In the genomic region with DNA sequence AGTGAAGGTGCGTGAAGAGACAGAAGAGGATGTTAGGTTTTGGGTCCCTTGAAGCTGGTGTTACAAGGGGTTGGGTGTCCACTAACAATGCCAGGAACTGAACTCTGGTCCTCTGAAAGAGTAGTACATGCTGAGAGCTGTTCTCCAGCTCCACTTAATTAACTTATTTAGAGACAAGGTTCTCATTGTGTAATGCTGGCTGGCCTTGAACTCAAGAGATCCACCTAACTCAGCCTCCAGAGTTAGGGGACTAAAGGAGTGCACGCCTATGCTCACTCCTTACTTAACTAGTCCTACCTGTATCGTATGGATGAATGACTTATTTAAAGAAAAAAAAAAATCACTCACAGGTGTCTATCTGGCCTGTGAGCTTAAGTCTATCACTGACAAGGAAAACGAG, we compare ENCODE assay signal across 8 mouse cellular contexts. TPM values are rescaled to one million over a fixed set of nuclear protein-coding genes. Genes with fewer than 3 reads are reported as not detected.
A peak's percentile ranks its signal among the peaks of the same experiment; 100 is the strongest.
DNase-seq lines count a peak whose midpoint lies in the region; ATAC-seq and TF ChIP-seq lines count a peak whose summit lies in the region.

No protein-coding gene starts in this region.

- no peak for TF ChIP-seq CTCF in gastrocnemius, adult 2 months (IDR thresholded peaks at IDR 0.05)
- TF ChIP-seq CTCF in testis, adult 2 months (IDR thresholded peaks at IDR 0.05; ENCODE audit: control insufficient read depth, insufficient read depth, insufficient replicate concordance, low read depth, low read length) = no peak
- no peak for TF ChIP-seq CTCF in stomach, postnatal 0 days (IDR thresholded peaks at IDR 0.05; ENCODE audit: low read depth)

- peak overlapping the region; percentile 81 for H3K4me3 ChIP-seq in gastrocnemius, adult 2 months
- H3K4me3 ChIP-seq in testis, adult 2 months (ENCODE audit: control insufficient read depth, low read depth, low read length) = peak overlapping the region; percentile 100; the same call in 1 of the 2 replicates
- H3K4me3 ChIP-seq in liver, embryonic 11.5 days (ENCODE audit: low read depth, low read length) = peak overlapping the region; percentile 83
- H3K4me3 ChIP-seq in stomach, postnatal 0 days (ENCODE audit: low read depth, low read length) = peak overlapping the region; percentile 97

- peak overlapping the region; percentile 98 for H3K27ac ChIP-seq in gastrocnemius, adult 2 months
- no peak overlapping the region for H3K27ac ChIP-seq in testis, adult 2 months (ENCODE audit: control insufficient read depth, insufficient read depth, low read depth, low read length)
- no peak overlapping the region for H3K27ac ChIP-seq in liver, embryonic 11.5 days (ENCODE audit: low read depth, low read length)
- no peak overlapping the region; the same call in 1 of the 2 replicates for H3K27ac ChIP-seq in stomach, postnatal 0 days (replicated peaks)

- H3K9ac ChIP-seq in liver, embryonic 11.5 days (ENCODE audit: low read depth, low read length) = peak overlapping the region; percentile 62
- H3K9ac ChIP-seq in stomach, postnatal 0 days (ENCODE audit: low read length) = peak overlapping the region; percentile 94

- peaks cover 2% of the 10 kb centered on the region for H3K36me3 ChIP-seq in testis, adult 2 months (ENCODE audit: control insufficient read depth, insufficient read depth, low read length)
- H3K36me3 ChIP-seq in liver, embryonic 11.5 days (ENCODE audit: control insufficient read depth, insufficient read depth, low read length) = peaks cover 9% of the 10 kb centered on the region; the same call in 1 of the 2 replicates
- H3K36me3 ChIP-seq in stomach, postnatal 0 days (ENCODE audit: control insufficient read depth, insufficient read depth, low read length) = peaks cover 2% of the 10 kb centered on the region; the same call in 1 of the 2 replicates

- TF ChIP-seq EP300 in stomach, postnatal 0 days (optimal IDR thresholded peaks at IDR 0.05) = no peak

- DNase-seq in gastrocnemius, adult 2 months = no peak
- DNase-seq in gastrocnemius, postnatal 36 days = no peak
- no peak for DNase-seq in testis, postnatal 14 days (ENCODE audit: low spot score)
- no peak for DNase-seq in liver, embryonic 11.5 days (ENCODE audit: low spot score)
- no peak for DNase-seq in stomach, postnatal 0 days (ENCODE audit: low spot score)
- no peak for DNase-seq in frontal cortex, postnatal 14 days (ENCODE audit: low spot score in 2 of 2)
- no peak for DNase-seq in layer of hippocampus, adult 11-12 months (ENCODE audit: low spot score)

- peaks cover 2% of the 10 kb centered on the region for H3K4me1 ChIP-seq in testis, adult 2 months (ENCODE audit: control insufficient read depth, insufficient read depth, low read length)
- H3K4me1 ChIP-seq in liver, embryonic 11.5 days (replicated peaks; ENCODE audit: control insufficient read depth, insufficient read depth, low read length) = peaks cover 16% of the 10 kb centered on the region
- H3K4me1 ChIP-seq in stomach, postnatal 0 days (replicated peaks; ENCODE audit: control insufficient read depth, insufficient read depth) = peaks cover 6% of the 10 kb centered on the region

- no peak for TF ChIP-seq POLR2A in testis, adult 2 months (IDR thresholded peaks at IDR 0.05; ENCODE audit: control insufficient read depth, low read depth, low read length)

- no peaks in the 10 kb centered on the region for H3K27me3 ChIP-seq in testis, adult 2 months (ENCODE audit: control insufficient read depth, insufficient read depth, low read length)
- no peaks in the 10 kb centered on the region for H3K27me3 ChIP-seq in liver, embryonic 11.5 days (replicated peaks; ENCODE audit: control insufficient read depth, insufficient read depth, low read length)
- H3K27me3 ChIP-seq in stomach, postnatal 0 days (ENCODE audit: control insufficient read depth, insufficient read depth, low read length) = no peaks in the 10 kb centered on the region

- no peaks in the 10 kb centered on the region for H3K9me3 ChIP-seq in liver, embryonic 11.5 days (ENCODE audit: control insufficient read depth, low read length)
- H3K9me3 ChIP-seq in stomach, postnatal 0 days (ENCODE audit: control insufficient read depth, low read length) = no peaks in the 10 kb centered on the region

- H3K4me2 ChIP-seq in liver, embryonic 11.5 days = peak overlapping the region; percentile 82
- H3K4me2 ChIP-seq in stomach, postnatal 0 days (replicated peaks; ENCODE audit: low read depth) = peak overlapping the region; percentile 57

- intact Hi-C loops in gastrocnemius, adult 2 months (cut with DNase I) = no loop called here
- intact Hi-C loops in gastrocnemius, postnatal 36 days (cut with DNase I) = no loop called here

- no peak for ATAC-seq in liver, embryonic 11.5 days (replicated peaks; ENCODE audit: low FRiP score)
- no peak for ATAC-seq in stomach, postnatal 0 days (ENCODE audit: low FRiP score, low TSS enrichment)

- WGBS in liver, embryonic 11.5 days = 62% methylated on average over 4 of the region's 4 CpGs
- 49% methylated on average over 4 of the region's 4 CpGs for WGBS in stomach, postnatal 0 days

RNA-seq across cellular contexts. Expression of a gene that starts 0.8 kb away (rescaled TPM):
- total RNA-seq in gastrocnemius, adult 2 months (2021) = 10 to 100 TPM; 17.8 to 22.2 TPM
- 10 to 100 TPM; 18.0 to 18.6 TPM for total RNA-seq in gastrocnemius, postnatal 36 days (2021)
- 97.1 and 100 TPM in 2 replicates for polyA plus RNA-seq in testis, adult 2 months (2012; rRNA removed)
- 26.1 and 26.2 TPM in 2 replicates for polyA plus RNA-seq in liver, embryonic 11.5 days (2014; fragmentation: Nextera tagmentation; extraction: Ambion mirVana)
- 21.9 and 23.4 TPM in 2 replicates for polyA plus RNA-seq in stomach, postnatal 0 days (2015; fragmentation: Nextera tagmentation; extraction: Ambion mirVana)

RNA-seq across cellular contexts. Expression of a gene that starts 1.2 kb away (rescaled TPM):
- 10 to 100 TPM; 84.8 to 89.9 TPM for total RNA-seq in gastrocnemius, adult 2 months (2021)
- total RNA-seq in gastrocnemius, postnatal 36 days (2021) = 10 to 100 TPM; 67.6 to 78.1 TPM
- 44.1 and 56.9 TPM in 2 replicates for polyA plus RNA-seq in testis, adult 2 months (2012; rRNA removed)
- 211 and 226 TPM in 2 replicates for polyA plus RNA-seq in liver, embryonic 11.5 days (2014; fragmentation: Nextera tagmentation; extraction: Ambion mirVana)
- polyA plus RNA-seq in stomach, postnatal 0 days (2015; fragmentation: Nextera tagmentation; extraction: Ambion mirVana) = 90.8 and 92.8 TPM in 2 replicates

RNA-seq across cellular contexts. Expression of a gene that starts 28.6 kb away (rescaled TPM):
- 10 to 100 TPM; 46.3 to 51.3 TPM for total RNA-seq in gastrocnemius, adult 2 months (2021)
- total RNA-seq in gastrocnemius, postnatal 36 days (2021) = 10 to 100 TPM; 41.9 to 43.6 TPM
- 20.0 and 20.3 TPM in 2 replicates for polyA plus RNA-seq in testis, adult 2 months (2012; rRNA removed)
- polyA plus RNA-seq in liver, embryonic 11.5 days (2014; fragmentation: Nextera tagmentation; extraction: Ambion mirVana) = 30.1 and 33.1 TPM in 2 replicates
- polyA plus RNA-seq in stomach, postnatal 0 days (2015; fragmentation: Nextera tagmentation; extraction: Ambion mirVana) = 16.1 and 16.9 TPM in 2 replicates

RNA-seq across cellular contexts. Expression of a gene that starts 51.0 kb away (rescaled TPM):
- total RNA-seq in gastrocnemius, adult 2 months (2021) = not detected
- total RNA-seq in gastrocnemius, postnatal 36 days (2021) = not detected
- polyA plus RNA-seq in testis, adult 2 months (2012; rRNA removed) = 101 and 110 TPM in 2 replicates
- polyA plus RNA-seq in liver, embryonic 11.5 days (2014; fragmentation: Nextera tagmentation; extraction: Ambion mirVana) = 1.5 and 1.8 TPM in 2 replicates
- polyA plus RNA-seq in stomach, postnatal 0 days (2015; fragmentation: Nextera tagmentation; extraction: Ambion mirVana) = 5.9 and 6.7 TPM in 2 replicates
